Mouse (Mus musculus) liver, postnatal 0 days (tissue): ENCODE data around the gene Arid2.

ENCODE experiments used
- CTCF ChIP-seq: sonication (generic); IDR thresholded peaks from 2 replicates; pipeline ENCODE4 v1.5.1; 2016; ENCODE audit warnings: antibody characterized with exemption, low read depth
- EP300 ChIP-seq: IDR thresholded peaks from 2 replicates; pipeline ENCODE4 v1.6.1; 2016; ENCODE audit warnings: antibody characterized with exemption, low read depth, mild to moderate bottlenecking

GRCm38 (mm10) chr15:96366176-96366963 lies 79.1 kb downstream of the Arid2 start:
- TF ChIP-seq CTCF (no peak), EP300 (no peak)
